Mouse (Mus musculus) midbrain, embryonic 15.5 days (tissue): ENCODE measurements at regions not wholly inside any gene's neighbourhood (a gene's known extent, or its start where the extent isn't known, plus 50 kb on each side); places are given as distances from the start of the nearest gene placed in this dataset.

Source experiments
- ATAC-seq: fragments of 200-750 bp; cut with Nextera tagmentation; replicated peaks from 2 replicates; pipeline ENCODE4 v1.8.0; 2017; ENCODE audit warnings: moderate TSS enrichment
- H3K27ac ChIP-seq: fragments of 300-500 bp; sonication (generic); 2 replicates; pipeline ENCODE4 v1.5.1; 2015; ENCODE audit warnings: mild to moderate bottlenecking, inconsistent platforms
- H3K27me3 ChIP-seq: fragments of 300-500 bp; sonication (generic); replicated peaks from 2 replicates; pipeline ENCODE4 v1.6.1; 2015; ENCODE audit warnings: inconsistent platforms
- H3K36me3 ChIP-seq: fragments of 300-500 bp; sonication (generic); replicated peaks from 2 replicates; pipeline ENCODE4 v1.6.1; 2015; ENCODE audit warnings: inconsistent platforms
- H3K4me1 ChIP-seq: fragments of 300-500 bp; sonication (generic); 2 replicates; pipeline ENCODE4 v1.6.1; 2015; ENCODE audit warnings: inconsistent platforms
- H3K4me2 ChIP-seq: fragments of 300-500 bp; sonication (generic); 2 replicates; pipeline ENCODE4 v1.6.1; 2015; ENCODE audit warnings: inconsistent platforms, mild to moderate bottlenecking, moderate library complexity
- H3K4me3 ChIP-seq: fragments of 300-500 bp; sonication (generic); 2 replicates; pipeline ENCODE4 v1.5.1; 2015; ENCODE audit warnings: mild to moderate bottlenecking, inconsistent platforms
- H3K9ac ChIP-seq: fragments of 300-500 bp; sonication (generic); 2 replicates; pipeline ENCODE4 v1.6.1; 2015; ENCODE audit warnings: mild to moderate bottlenecking, inconsistent platforms
- H3K9me3 ChIP-seq: fragments of 300-500 bp; sonication (generic); 2 replicates; pipeline ENCODE4 v1.6.1; 2016; ENCODE audit warnings: inconsistent platforms
- WGBS: fragments of 180-500 bp; shearing (Covaris S2); methylation state at CpG from one replicate; pipeline ENCODE4 v1.1.7; 2015; ENCODE audit warnings: mixed read lengths; 5-methylcytosine and 5-hydroxymethylcytosine counted together

- Histone ChIP-seq H3K4me3 (no peak overlapping the region), H3K27ac (peak overlapping the region; percentile 7; the same call in 1 of the 2 replicates), H3K4me1 (no peaks in the 10 kb centered on the region), H3K4me2 (no peak overlapping the region), H3K9me3 (no peaks in the 10 kb centered on the region), H3K36me3 (no peaks in the 10 kb centered on the region), H3K27me3 (no peaks in the 10 kb centered on the region), H3K9ac (no peak overlapping the region)
- peak; percentile 76 for ATAC-seq
- 41% methylated on average over 3 of the region's 3 CpGs for WGBS
Observed at GRCm38 (mm10) chr9:92045472-92045905, 147.2 kb upstream of the Plscr5 start.

- no peak overlapping the region for H3K9ac ChIP-seq
- no peaks in the 10 kb centered on the region for H3K36me3 ChIP-seq
- 86% methylated on average over 9 of the region's 9 CpGs for WGBS
- ATAC-seq = no peak
- no peaks in the 10 kb centered on the region for H3K27me3 ChIP-seq
- H3K27ac ChIP-seq = no peak overlapping the region
- no peak overlapping the region for H3K4me3 ChIP-seq
- H3K4me1 ChIP-seq = no peaks in the 10 kb centered on the region
- no peak overlapping the region for H3K4me2 ChIP-seq
- H3K9me3 ChIP-seq = no peaks in the 10 kb centered on the region
Observed at GRCm38 (mm10) chr9:92044161-92044560, 148.6 kb upstream of the Plscr5 start.

- H3K36me3 ChIP-seq = no peaks in the 10 kb centered on the region
- no peak for ATAC-seq
- H3K27me3 ChIP-seq = no peaks in the 10 kb centered on the region
- no peaks in the 10 kb centered on the region for H3K4me1 ChIP-seq
- WGBS = 89% methylated on average over 3 of the region's 3 CpGs
- H3K4me3 ChIP-seq = no peak overlapping the region
- H3K9ac ChIP-seq = no peak overlapping the region
- no peaks in the 10 kb centered on the region for H3K9me3 ChIP-seq
- H3K27ac ChIP-seq = no peak overlapping the region
- H3K4me2 ChIP-seq = no peak overlapping the region
Observed at GRCm38 (mm10) chr9:92016521-92016920, 176.2 kb upstream of the Plscr5 start.

GRCm38 (mm10) chr9:92015923-92016322 is 176.8 kb upstream of the Plscr5 start:
- H3K36me3 ChIP-seq = no peaks in the 10 kb centered on the region
- 67% methylated on average over 3 of the region's 3 CpGs for WGBS
- no peaks in the 10 kb centered on the region for H3K4me1 ChIP-seq
- H3K9me3 ChIP-seq = no peaks in the 10 kb centered on the region
- no peak for ATAC-seq
- no peaks in the 10 kb centered on the region for H3K27me3 ChIP-seq
- no peak overlapping the region for H3K4me2 ChIP-seq
- no peak overlapping the region for H3K4me3 ChIP-seq
- H3K27ac ChIP-seq = no peak overlapping the region
- no peak overlapping the region for H3K9ac ChIP-seq

GRCm38 (mm10) chr9:91988240-91988639 is 204.5 kb upstream of the Plscr5 start:
- Histone ChIP-seq H3K4me1 (no peaks in the 10 kb centered on the region), H3K9ac (no peak overlapping the region), H3K27me3 (no peaks in the 10 kb centered on the region), H3K27ac (no peak overlapping the region), H3K4me2 (no peak overlapping the region), H3K9me3 (no peaks in the 10 kb centered on the region), H3K36me3 (no peaks in the 10 kb centered on the region), H3K4me3 (no peak overlapping the region)
- WGBS = 80% methylated on average over 2 of the region's 2 CpGs
- no peak for ATAC-seq

- no peaks in the 10 kb centered on the region for H3K9me3 ChIP-seq
- no peak overlapping the region for H3K9ac ChIP-seq
- H3K36me3 ChIP-seq = no peaks in the 10 kb centered on the region
- H3K4me2 ChIP-seq = no peak overlapping the region
- 78% methylated on average over 9 of the region's 9 CpGs for WGBS
- no peaks in the 10 kb centered on the region for H3K4me1 ChIP-seq
- no peak for ATAC-seq
- no peak overlapping the region for H3K4me3 ChIP-seq
- no peak overlapping the region for H3K27ac ChIP-seq
- no peaks in the 10 kb centered on the region for H3K27me3 ChIP-seq
Observed at GRCm38 (mm10) chr9:91981955-91982621, 210.6 kb upstream of the Plscr5 start.

- H3K27me3 ChIP-seq = no peaks in the 10 kb centered on the region
- no peak overlapping the region for H3K4me3 ChIP-seq
- no peaks in the 10 kb centered on the region for H3K36me3 ChIP-seq
- no peak overlapping the region for H3K27ac ChIP-seq
- no peak overlapping the region for H3K4me2 ChIP-seq
- H3K4me1 ChIP-seq = no peaks in the 10 kb centered on the region
- H3K9me3 ChIP-seq = no peaks in the 10 kb centered on the region
- ATAC-seq = no peak
- 84% methylated on average over 3 of the region's 3 CpGs for WGBS
- no peak overlapping the region for H3K9ac ChIP-seq
Observed at GRCm38 (mm10) chr9:91981499-91981898, 211.2 kb upstream of the Plscr5 start.

GRCm38 (mm10) chr9:91964051-91964450 is 228.7 kb upstream of the Plscr5 start:
- H3K4me2 ChIP-seq = no peak overlapping the region
- no peaks in the 10 kb centered on the region for H3K36me3 ChIP-seq
- H3K4me1 ChIP-seq = no peaks in the 10 kb centered on the region
- no peak overlapping the region for H3K4me3 ChIP-seq
- H3K27ac ChIP-seq = no peak overlapping the region
- H3K9me3 ChIP-seq = no peaks in the 10 kb centered on the region; the same call in 1 of the 2 replicates
- 62% methylated on average over 2 of the region's 2 CpGs for WGBS
- H3K27me3 ChIP-seq = no peaks in the 10 kb centered on the region
- ATAC-seq = no peak
- no peak overlapping the region for H3K9ac ChIP-seq

GRCm38 (mm10) chr9:91962726-91963125 is 230.0 kb upstream of the Plscr5 start:
- H3K4me2 ChIP-seq = no peak overlapping the region
- 0 out of 2 replicates have a peak overlapping the region, but pooled peaks have one; percentile 29 for H3K27ac ChIP-seq
- H3K4me1 ChIP-seq = no peaks in the 10 kb centered on the region
- H3K9ac ChIP-seq = no peak overlapping the region
- no peaks in the 10 kb centered on the region for H3K27me3 ChIP-seq
- H3K4me3 ChIP-seq = no peak overlapping the region
- WGBS = 68% methylated on average over 1 of the region's 1 CpGs
- no peaks in the 10 kb centered on the region for H3K9me3 ChIP-seq
- ATAC-seq = no peak
- H3K36me3 ChIP-seq = no peaks in the 10 kb centered on the region

GRCm38 (mm10) chr9:91961666-91962065 is 231.1 kb upstream of the Plscr5 start:
- no peaks in the 10 kb centered on the region for H3K36me3 ChIP-seq
- H3K9me3 ChIP-seq = no peaks in the 10 kb centered on the region
- 82% methylated on average over 1 of the region's 1 CpGs for WGBS
- no peak overlapping the region for H3K4me2 ChIP-seq
- no peak overlapping the region for H3K9ac ChIP-seq
- ATAC-seq = no peak
- H3K27ac ChIP-seq = no peak overlapping the region
- H3K27me3 ChIP-seq = no peaks in the 10 kb centered on the region
- H3K4me3 ChIP-seq = no peak overlapping the region
- no peaks in the 10 kb centered on the region for H3K4me1 ChIP-seq

- no peak for ATAC-seq
- no peak overlapping the region for H3K4me3 ChIP-seq
- H3K9ac ChIP-seq = no peak overlapping the region
- H3K27ac ChIP-seq = no peak overlapping the region
- no peaks in the 10 kb centered on the region for H3K4me1 ChIP-seq
- WGBS = 78% methylated on average over 14 of the region's 14 CpGs
- no peaks in the 10 kb centered on the region for H3K36me3 ChIP-seq
- no peaks in the 10 kb centered on the region for H3K27me3 ChIP-seq
- H3K4me2 ChIP-seq = no peak overlapping the region
- no peaks in the 10 kb centered on the region for H3K9me3 ChIP-seq
Observed at GRCm38 (mm10) chr9:91960556-91961325, 232.0 kb upstream of the Plscr5 start.

- H3K27ac ChIP-seq = no peak overlapping the region
- WGBS = 8% methylated on average over 1 of the region's 1 CpGs
- H3K4me1 ChIP-seq = no peaks in the 10 kb centered on the region
- no peaks in the 10 kb centered on the region for H3K36me3 ChIP-seq
- H3K4me2 ChIP-seq = no peak overlapping the region
- no peak overlapping the region for H3K4me3 ChIP-seq
- H3K9ac ChIP-seq = no peak overlapping the region
- H3K9me3 ChIP-seq = no peaks in the 10 kb centered on the region
- no peaks in the 10 kb centered on the region for H3K27me3 ChIP-seq
- peak; percentile 87 for ATAC-seq
Observed at GRCm38 (mm10) chr9:91959592-91959991, 233.1 kb upstream of the Plscr5 start.

- Histone ChIP-seq H3K36me3 (no peaks in the 10 kb centered on the region), H3K4me3 (no peak overlapping the region), H3K9me3 (no peaks in the 10 kb centered on the region), H3K27ac (no peak overlapping the region), H3K27me3 (no peaks in the 10 kb centered on the region), H3K9ac (no peak overlapping the region), H3K4me1 (no peaks in the 10 kb centered on the region), H3K4me2 (no peak overlapping the region)
- ATAC-seq = no peak
- 61% methylated on average over 3 of the region's 3 CpGs for WGBS
Observed at GRCm38 (mm10) chr9:91959076-91959475, 233.7 kb upstream of the Plscr5 start.
